Mouse (Mus musculus): ENCODE measurements around the gene Tnni2.

The Tnni2 gene

DNA sequence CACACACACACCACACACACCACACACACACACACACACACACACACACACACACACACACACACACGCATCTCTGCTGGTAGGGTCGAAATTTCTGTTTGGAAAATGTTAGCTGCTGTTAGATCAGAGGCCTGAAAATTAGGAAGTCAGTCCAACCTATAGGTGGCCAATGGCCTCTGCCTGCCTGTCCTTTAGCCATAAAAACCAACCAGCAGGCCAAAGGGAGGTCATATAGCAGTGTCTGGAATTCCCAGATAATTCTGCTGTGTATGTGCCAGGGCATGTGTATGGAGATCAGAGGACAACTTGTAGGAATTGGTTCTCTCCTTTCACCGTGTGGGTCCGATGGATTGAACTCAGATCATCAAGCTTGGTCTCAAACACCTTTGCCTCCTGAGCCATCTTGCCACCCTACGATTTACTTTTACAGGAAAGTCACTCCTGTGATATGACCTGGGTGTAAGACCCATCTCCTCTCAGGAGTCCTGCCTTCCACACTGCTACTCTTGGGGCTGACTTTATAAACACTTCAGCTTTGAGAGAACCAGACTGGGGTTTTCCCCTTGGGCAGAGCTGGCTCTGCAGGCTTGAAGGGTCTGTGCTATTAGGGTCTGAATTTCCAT is 17.2 kb downstream of the Tnni2 start:
- in situ Hi-C loops (cut with MboI), result no loop called here

GRCm38 (mm10) chr7:142459299-142459691 is 17.7 kb downstream of the Tnni2 start:
- in situ Hi-C loops (cut with MboI), result no loop called here

GRCm38 (mm10) chr7:142460636-142461077 is 19.0 kb downstream of the Tnni2 start, which contains the start of gene Lsp1:
Gene Lsp1, plus strand, starts transcription at chr7:142460809.
- in situ Hi-C loops (cut with MboI), result no loop called here

DNA sequence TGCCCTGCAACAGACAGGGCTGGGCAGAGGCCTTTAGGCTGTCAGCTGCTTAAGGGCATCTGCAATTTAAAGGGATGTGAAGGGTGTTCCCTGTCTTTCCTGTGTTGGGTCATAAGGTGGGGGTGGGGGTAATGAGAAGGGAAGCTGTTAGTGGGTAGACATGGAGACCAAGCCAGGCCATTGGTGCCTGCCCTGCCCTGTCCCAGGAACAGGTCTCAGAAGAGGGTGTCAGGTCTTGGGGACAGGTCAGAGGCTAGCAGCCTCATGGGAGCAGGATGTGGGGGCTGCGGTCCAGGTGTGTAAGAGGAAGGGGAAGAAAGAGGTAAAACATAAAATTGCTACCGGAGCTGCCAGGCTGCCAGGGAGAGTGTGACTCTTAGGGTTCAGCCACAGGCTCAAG is 19.8 kb downstream of the Tnni2 start:
- in situ Hi-C loops (cut with MboI), result no loop called here

GRCm38 (mm10) chr7:142462190-142462589 is 20.6 kb downstream of the Tnni2 start:
- in situ Hi-C loops (cut with MboI), result no loop called here

- in situ Hi-C loops (cut with MboI), result no loop called here
Measured at GRCm38 (mm10) chr7:142462594-142463078, 21.0 kb downstream of the Tnni2 start.

- in situ Hi-C loops (cut with MboI), result no loop called here
Measured at GRCm38 (mm10) chr7:142470171-142470691, 28.6 kb downstream of the Tnni2 start.

- in situ Hi-C loops (cut with MboI), result no loop called here
Measured at GRCm38 (mm10) chr7:142470808-142471413, 29.3 kb downstream of the Tnni2 start.

GRCm38 (mm10) chr7:142471414-142471861 is 29.8 kb downstream of the Tnni2 start:
- in situ Hi-C loops (cut with MboI), result no loop called here

- in situ Hi-C loops (cut with MboI), result no loop called here
Measured at GRCm38 (mm10) chr7:142471884-142472570, 30.4 kb downstream of the Tnni2 start.

DNA sequence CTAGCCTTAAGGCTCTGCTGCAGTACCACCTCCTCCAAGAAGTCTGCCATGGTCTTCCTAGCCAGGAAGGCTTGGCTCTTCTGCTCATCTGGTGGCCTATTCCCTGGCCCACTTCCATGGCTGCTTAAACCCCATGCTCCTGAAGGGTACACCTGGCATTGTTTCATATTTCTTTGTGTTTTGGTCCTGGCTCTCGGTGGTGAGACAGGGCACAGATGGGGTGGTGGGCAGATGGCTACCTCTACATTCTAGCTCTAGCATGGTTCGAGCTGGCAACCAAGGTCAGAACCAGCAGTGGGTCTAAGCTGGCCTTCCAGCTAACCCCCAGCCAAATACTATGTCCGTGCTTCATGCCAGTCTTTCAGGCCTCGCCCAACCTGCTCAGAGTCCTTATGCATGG is 31.3 kb downstream of the Tnni2 start:
- in situ Hi-C loops (cut with MboI), result no loop called here

DNA sequence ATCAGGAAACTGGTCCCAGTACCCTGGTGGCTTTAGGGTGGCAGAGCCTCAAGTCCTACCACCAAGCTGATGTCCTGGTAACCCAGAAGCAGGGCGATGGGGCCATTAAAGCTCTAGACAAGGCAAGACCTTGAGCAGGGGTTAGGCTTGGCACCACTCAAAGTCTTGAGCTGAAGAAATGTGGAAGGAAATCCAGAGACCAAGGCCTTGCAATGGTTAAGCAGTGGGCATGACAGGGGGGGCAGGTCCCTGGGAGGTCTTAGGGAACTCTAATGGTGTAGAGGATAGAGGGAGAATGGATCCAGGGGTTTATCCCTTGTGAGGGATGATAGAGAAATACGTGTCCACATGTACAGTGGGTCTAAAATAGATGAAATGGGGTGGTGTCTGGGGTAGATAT is 31.9 kb downstream of the Tnni2 start:
- in situ Hi-C loops (cut with MboI), result no loop called here

GRCm38 (mm10) chr7:142474799-142475198 is 33.2 kb downstream of the Tnni2 start:
- in situ Hi-C loops (cut with MboI), result no loop called here

- in situ Hi-C loops (cut with MboI), result no loop called here
Measured at GRCm38 (mm10) chr7:142475641-142476040, 34.0 kb downstream of the Tnni2 start.

DNA sequence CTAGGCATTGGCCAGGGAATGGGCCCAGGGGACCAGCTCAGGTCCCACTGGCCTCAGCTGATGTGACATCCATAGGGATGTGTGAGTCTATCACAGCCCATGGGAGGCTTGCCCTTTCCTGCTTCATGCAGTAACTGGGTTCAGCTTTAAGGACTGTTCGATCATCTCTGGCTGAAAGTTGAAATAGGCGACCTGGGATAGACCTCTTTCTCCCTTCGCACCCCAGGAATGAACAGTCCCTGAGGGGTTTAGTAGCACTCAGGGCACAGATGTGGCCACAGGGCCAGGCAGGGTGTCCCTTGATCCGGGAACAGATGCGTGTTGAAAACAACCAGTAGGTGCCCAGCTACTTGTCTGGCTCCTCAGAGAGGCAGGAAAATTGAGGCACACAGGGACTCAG is 34.7 kb downstream of the Tnni2 start:
- in situ Hi-C loops (cut with MboI), result no loop called here

- in situ Hi-C loops (cut with MboI), result no loop called here
Measured at GRCm38 (mm10) chr7:142476795-142477452, 35.3 kb downstream of the Tnni2 start.

GRCm38 (mm10) chr7:142478001-142478400 is 36.4 kb downstream of the Tnni2 start:
- in situ Hi-C loops (cut with MboI), result no loop called here

GRCm38 (mm10) chr7:142478574-142478973 is 37.0 kb downstream of the Tnni2 start:
- in situ Hi-C loops (cut with MboI), result no loop called here

GRCm38 (mm10) chr7:142479307-142479706 is 37.7 kb downstream of the Tnni2 start:
- in situ Hi-C loops (cut with MboI), result no loop called here

- in situ Hi-C loops (cut with MboI), result no loop called here
Measured at GRCm38 (mm10) chr7:142479886-142480285, 38.3 kb downstream of the Tnni2 start.

- in situ Hi-C loops (cut with MboI), result no loop called here
Measured at GRCm38 (mm10) chr7:142480661-142481060, 39.1 kb downstream of the Tnni2 start.

DNA sequence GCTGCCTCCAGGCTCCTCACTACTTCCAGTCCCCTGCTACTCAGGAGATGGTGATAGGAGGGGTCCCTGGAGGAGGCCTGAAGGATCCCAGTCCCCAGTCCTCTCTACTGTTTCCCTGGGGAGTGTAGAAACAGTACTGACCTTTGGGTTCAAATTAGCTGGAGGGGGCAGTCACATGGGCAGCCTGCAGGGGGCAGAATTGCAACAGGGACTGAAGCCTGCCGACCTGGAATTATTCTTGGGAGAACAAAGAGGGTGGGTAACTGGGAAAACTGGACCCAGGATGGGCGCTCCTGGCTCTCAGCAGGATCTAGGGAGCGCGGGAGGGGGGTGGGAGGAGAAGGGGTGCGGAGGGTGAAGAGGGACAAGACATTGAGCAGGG is 39.6 kb downstream of the Tnni2 start:
- in situ Hi-C loops (cut with MboI), result no loop called here

Data from mature B cell (primary cell).